Mouse (Mus musculus): ENCODE results near the gene Dclre1c. TPM values are rescaled to one million over a fixed set of nuclear protein-coding genes. Genes with fewer than 3 reads are reported as not detected.

The Dclre1c gene
- total and polyA plus RNA-seq, 2 experiments from 2014 or later: 1.6 to 2.6 TPM

GRCm38 (mm10) chr2:3424579-3424910 is 614 bp downstream of the Dclre1c start:
- no peaks in the 10 kb centered on the region for H3K27me3 ChIP-seq (ENCODE audit: control insufficient read depth, insufficient read depth, low read length)

GRCm38 (mm10) chr2:3430956-3431355 is 7.0 kb downstream of the Dclre1c start:
- H3K27me3 ChIP-seq (ENCODE audit: control insufficient read depth, insufficient read depth, low read length): no peaks in the 10 kb centered on the region
- DNase-seq (ENCODE audit: low spot score) (no peak), ATAC-seq (ENCODE audit: insufficient read depth, low read depth) (no peak)
- 85% methylated on average over 9 of the region's 9 CpGs for WGBS
- H3K4me1 ChIP-seq (ENCODE audit: control insufficient read depth, insufficient read depth): no peaks in the 10 kb centered on the region
- no peak overlapping the region for H3K4me2 ChIP-seq (ENCODE audit: low read depth, low read length)
- H3K36me3 ChIP-seq (replicated peaks; ENCODE audit: control insufficient read depth, insufficient read depth, low read length): peaks cover 5% of the 10 kb centered on the region
- no peaks in the 10 kb centered on the region for H3K9me3 ChIP-seq (replicated peaks; ENCODE audit: control insufficient read depth, low read length)
- H3K27ac ChIP-seq (ENCODE audit: low read depth): no peak overlapping the region
- no peak overlapping the region for H3K9ac ChIP-seq (replicated peaks; ENCODE audit: low read depth, low read length)
- no peak overlapping the region for H3K4me3 ChIP-seq (ENCODE audit: low read depth, low read length)
- no peak for TF ChIP-seq EP300 (IDR thresholded peaks at IDR 0.05; ENCODE audit: low read depth)
- no peak for TF ChIP-seq CTCF (IDR thresholded peaks at IDR 0.05; ENCODE audit: low read depth)

More at GRCm38 (mm10) chr2:3424579-3424910, 614 bp downstream of the Dclre1c start:
- peak overlapping the region; percentile 63 for H3K9ac ChIP-seq (replicated peaks; ENCODE audit: low read depth, low read length)
- H3K4me1 ChIP-seq (ENCODE audit: control insufficient read depth, insufficient read depth): 0 out of 2 replicates have a peak, but pooled peaks cover 8% of the 10 kb centered on the region
- peak overlapping the region; percentile 77 for H3K4me3 ChIP-seq (ENCODE audit: low read depth, low read length)
- DNase-seq (ENCODE audit: low spot score): no peak
- H3K36me3 ChIP-seq (replicated peaks; ENCODE audit: control insufficient read depth, insufficient read depth, low read length): peaks cover 3% of the 10 kb centered on the region; the same call in 1 of the 2 replicates
- peak overlapping the region; percentile 98 for H3K4me2 ChIP-seq (ENCODE audit: low read depth, low read length)
- no peaks in the 10 kb centered on the region for H3K9me3 ChIP-seq (replicated peaks; ENCODE audit: control insufficient read depth, low read length)
- no peak overlapping the region for H3K27ac ChIP-seq (ENCODE audit: low read depth)
- whole genome bisulfite sequencing: 6% methylated on average over 9 of the region's 10 CpGs
- no peak for ATAC-seq (ENCODE audit: insufficient read depth, low read depth)
- TF ChIP-seq CTCF (IDR thresholded peaks at IDR 0.05; ENCODE audit: low read depth) (no peak), EP300 (IDR thresholded peaks at IDR 0.05; ENCODE audit: low read depth) (no peak)

GRCm38 (mm10) chr2:3435369-3436061 is 11.6 kb downstream of the Dclre1c start:
- H3K4me2 ChIP-seq (ENCODE audit: low read depth, low read length): no peak overlapping the region
- H3K4me1 ChIP-seq (ENCODE audit: control insufficient read depth, insufficient read depth): no peaks in the 10 kb centered on the region
- H3K9me3 ChIP-seq (replicated peaks; ENCODE audit: control insufficient read depth, low read length): no peaks in the 10 kb centered on the region
- no peak overlapping the region for H3K4me3 ChIP-seq (ENCODE audit: low read depth, low read length)
- H3K27me3 ChIP-seq (ENCODE audit: control insufficient read depth, insufficient read depth, low read length): no peaks in the 10 kb centered on the region
- DNase-seq (ENCODE audit: low spot score): no peak
- 60% methylated on average over 6 of the region's 6 CpGs for WGBS
- no peak overlapping the region for H3K27ac ChIP-seq (ENCODE audit: low read depth)
- H3K9ac ChIP-seq (replicated peaks; ENCODE audit: low read depth, low read length): no peak overlapping the region
- no peak for TF ChIP-seq EP300 (IDR thresholded peaks at IDR 0.05; ENCODE audit: low read depth)
- no peak for TF ChIP-seq CTCF (IDR thresholded peaks at IDR 0.05; ENCODE audit: low read depth)
- peaks cover 3% of the 10 kb centered on the region; the same call in 1 of the 2 replicates for H3K36me3 ChIP-seq (replicated peaks; ENCODE audit: control insufficient read depth, insufficient read depth, low read length)
- ATAC-seq (ENCODE audit: insufficient read depth, low read depth): no peak

GRCm38 (mm10) chr2:3437956-3438355 is 14.0 kb downstream of the Dclre1c start:
- ATAC-seq (ENCODE audit: insufficient read depth, low read depth) (no peak), DNase-seq (ENCODE audit: low spot score) (no peak)
- Histone ChIP-seq H3K27ac (ENCODE audit: low read depth) (no peak overlapping the region), H3K4me3 (ENCODE audit: low read depth, low read length) (no peak overlapping the region), H3K36me3 (replicated peaks; ENCODE audit: control insufficient read depth, insufficient read depth, low read length) (peaks cover 15% of the 10 kb centered on the region), H3K27me3 (ENCODE audit: control insufficient read depth, insufficient read depth, low read length) (no peaks in the 10 kb centered on the region), H3K4me2 (ENCODE audit: low read depth, low read length) (no peak overlapping the region), H3K4me1 (ENCODE audit: control insufficient read depth, insufficient read depth) (no peaks in the 10 kb centered on the region), H3K9me3 (replicated peaks; ENCODE audit: control insufficient read depth, low read length) (no peaks in the 10 kb centered on the region), H3K9ac (replicated peaks; ENCODE audit: low read depth, low read length) (no peak overlapping the region)
- TF ChIP-seq EP300 (IDR thresholded peaks at IDR 0.05; ENCODE audit: low read depth) (no peak), CTCF (IDR thresholded peaks at IDR 0.05; ENCODE audit: low read depth) (no peak)
- 71% methylated on average over 7 of the region's 7 CpGs for WGBS

- TF ChIP-seq CTCF (IDR thresholded peaks at IDR 0.05; ENCODE audit: low read depth): no peak
- no peak for TF ChIP-seq EP300 (IDR thresholded peaks at IDR 0.05; ENCODE audit: low read depth)
- no peak overlapping the region for H3K27ac ChIP-seq (ENCODE audit: low read depth)
- ATAC-seq (ENCODE audit: insufficient read depth, low read depth) (no peak), DNase-seq (ENCODE audit: low spot score) (no peak)
- no peaks in the 10 kb centered on the region for H3K9me3 ChIP-seq (replicated peaks; ENCODE audit: control insufficient read depth, low read length)
- H3K4me2 ChIP-seq (ENCODE audit: low read depth, low read length): no peak overlapping the region
- H3K36me3 ChIP-seq (replicated peaks; ENCODE audit: control insufficient read depth, insufficient read depth, low read length): peaks cover 18% of the 10 kb centered on the region
- no peak overlapping the region for H3K4me3 ChIP-seq (ENCODE audit: low read depth, low read length)
- H3K27me3 ChIP-seq (ENCODE audit: control insufficient read depth, insufficient read depth, low read length): no peaks in the 10 kb centered on the region
- no peaks in the 10 kb centered on the region for H3K4me1 ChIP-seq (ENCODE audit: control insufficient read depth, insufficient read depth)
- no peak overlapping the region for H3K9ac ChIP-seq (replicated peaks; ENCODE audit: low read depth, low read length)
- 69% methylated on average over 7 of the region's 7 CpGs for WGBS
Observed at GRCm38 (mm10) chr2:3444206-3444605, 20.3 kb downstream of the Dclre1c start.

- Histone ChIP-seq H3K27ac (ENCODE audit: low read depth) (no peak overlapping the region), H3K9me3 (replicated peaks; ENCODE audit: control insufficient read depth, low read length) (no peaks in the 10 kb centered on the region), H3K9ac (replicated peaks; ENCODE audit: low read depth, low read length) (no peak overlapping the region), H3K27me3 (ENCODE audit: control insufficient read depth, insufficient read depth, low read length) (no peaks in the 10 kb centered on the region), H3K4me1 (ENCODE audit: control insufficient read depth, insufficient read depth) (no peaks in the 10 kb centered on the region), H3K4me2 (ENCODE audit: low read depth, low read length) (no peak overlapping the region), H3K36me3 (replicated peaks; ENCODE audit: control insufficient read depth, insufficient read depth, low read length) (peaks cover 24% of the 10 kb centered on the region), H3K4me3 (ENCODE audit: low read depth, low read length) (no peak overlapping the region)
- WGBS: 85% methylated on average over 4 of the region's 4 CpGs
- DNase-seq (ENCODE audit: low spot score): no peak
- no peak for ATAC-seq (ENCODE audit: insufficient read depth, low read depth)
- TF ChIP-seq EP300 (IDR thresholded peaks at IDR 0.05; ENCODE audit: low read depth) (no peak), CTCF (IDR thresholded peaks at IDR 0.05; ENCODE audit: low read depth) (no peak)
Observed at GRCm38 (mm10) chr2:3445984-3446383, 22.1 kb downstream of the Dclre1c start.

All from heart, postnatal 0 days (tissue).